Mouse (Mus musculus): Measurements from ENCODE around the gene Batf3. TPM values are rescaled to one million over a fixed set of nuclear protein-coding genes. Genes with fewer than 3 reads are reported as not detected.

Batf3 gene
- polyA plus RNA-seq, 1 experiment from 2014 or later = 6.9 TPM

DNA sequence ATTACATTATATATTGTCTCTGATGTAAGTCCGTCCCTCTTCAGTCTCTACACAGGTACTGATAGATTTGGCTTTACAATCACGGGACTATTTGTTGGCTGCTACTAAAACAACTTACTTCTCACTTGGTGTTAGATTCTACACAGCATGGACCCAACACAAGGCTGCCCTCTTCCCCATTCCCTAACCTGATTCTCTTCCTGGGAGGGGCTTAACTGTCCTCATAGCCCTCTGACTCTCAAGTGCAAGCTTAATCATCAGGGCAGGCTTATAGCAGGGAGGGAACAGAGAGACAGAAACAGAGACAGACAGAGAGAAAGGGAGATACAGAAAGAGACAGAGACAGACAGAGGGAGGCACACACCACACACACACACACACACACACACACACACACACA is 34.0 kb downstream of the Batf3 start:
- peaks cover 5% of the 10 kb centered on the region; the same call in 1 of the 2 replicates for H3K4me1 ChIP-seq (replicated peaks; ENCODE audit: control insufficient read depth, insufficient read depth, low read length)
- H3K4me2 ChIP-seq (replicated peaks; ENCODE audit: low read depth) = no peak overlapping the region
- H3K4me3 ChIP-seq (ENCODE audit: low read depth, low read length) = no peak overlapping the region
- no peak overlapping the region for H3K27ac ChIP-seq (ENCODE audit: low read depth, low read length)
- WGBS = 85% methylated on average over 2 of the region's 2 CpGs
- no peak overlapping the region for H3K9ac ChIP-seq (ENCODE audit: low read depth, low read length)
- no peaks in the 10 kb centered on the region for H3K9me3 ChIP-seq (ENCODE audit: control insufficient read depth)
- no peaks in the 10 kb centered on the region for H3K36me3 ChIP-seq (ENCODE audit: control insufficient read depth, insufficient read depth)
- no peak for ATAC-seq
- no peak for TF ChIP-seq CTCF (IDR thresholded peaks at IDR 0.05; ENCODE audit: low read depth)
- H3K27me3 ChIP-seq (replicated peaks; ENCODE audit: control insufficient read depth, insufficient read depth, low read length) = no peaks in the 10 kb centered on the region

DNA sequence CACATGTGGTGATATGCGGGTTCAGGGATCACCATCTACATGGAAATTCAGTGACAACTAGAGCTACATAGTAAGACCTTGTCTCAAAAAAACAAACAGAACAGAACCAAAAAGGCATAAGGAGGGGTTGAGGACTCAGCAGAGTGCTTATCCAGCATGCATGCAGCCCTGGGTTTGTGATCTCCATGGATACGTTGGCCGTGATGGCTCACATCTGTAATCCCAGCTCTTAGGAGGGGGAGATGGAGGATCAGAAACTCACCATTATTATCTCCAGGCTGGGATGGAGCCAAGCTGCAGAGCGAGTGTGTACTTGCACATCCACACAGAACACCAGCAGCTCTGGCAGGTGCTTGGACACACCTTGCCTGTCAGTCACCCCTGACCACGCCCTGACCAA is 34.6 kb downstream of the Batf3 start:
- no peak for TF ChIP-seq CTCF (IDR thresholded peaks at IDR 0.05; ENCODE audit: low read depth)
- no peaks in the 10 kb centered on the region for H3K27me3 ChIP-seq (replicated peaks; ENCODE audit: control insufficient read depth, insufficient read depth, low read length)
- H3K4me1 ChIP-seq (replicated peaks; ENCODE audit: control insufficient read depth, insufficient read depth, low read length) = peaks cover 5% of the 10 kb centered on the region; the same call in 1 of the 2 replicates
- WGBS = 39% methylated on average over 5 of the region's 5 CpGs
- no peak overlapping the region for H3K27ac ChIP-seq (ENCODE audit: low read depth, low read length)
- ATAC-seq = no peak
- no peak overlapping the region for H3K4me2 ChIP-seq (replicated peaks; ENCODE audit: low read depth)
- no peaks in the 10 kb centered on the region for H3K36me3 ChIP-seq (ENCODE audit: control insufficient read depth, insufficient read depth)
- no peak overlapping the region for H3K4me3 ChIP-seq (ENCODE audit: low read depth, low read length)
- H3K9me3 ChIP-seq (ENCODE audit: control insufficient read depth) = no peaks in the 10 kb centered on the region
- no peak overlapping the region for H3K9ac ChIP-seq (ENCODE audit: low read depth, low read length)

GRCm38 (mm10) chr1:191132934-191133333 is 35.3 kb downstream of the Batf3 start:
- WGBS = 42% methylated on average over 5 of the region's 5 CpGs
- H3K4me3 ChIP-seq (ENCODE audit: low read depth, low read length) = no peak overlapping the region
- no peak overlapping the region for H3K27ac ChIP-seq (ENCODE audit: low read depth, low read length)
- H3K36me3 ChIP-seq (ENCODE audit: control insufficient read depth, insufficient read depth) = no peaks in the 10 kb centered on the region
- no peaks in the 10 kb centered on the region for H3K27me3 ChIP-seq (replicated peaks; ENCODE audit: control insufficient read depth, insufficient read depth, low read length)
- H3K9me3 ChIP-seq (ENCODE audit: control insufficient read depth) = no peaks in the 10 kb centered on the region
- ATAC-seq = no peak
- H3K9ac ChIP-seq (ENCODE audit: low read depth, low read length) = no peak overlapping the region
- TF ChIP-seq CTCF (IDR thresholded peaks at IDR 0.05; ENCODE audit: low read depth) = no peak
- peaks cover 5% of the 10 kb centered on the region; the same call in 1 of the 2 replicates for H3K4me1 ChIP-seq (replicated peaks; ENCODE audit: control insufficient read depth, insufficient read depth, low read length)
- no peak overlapping the region for H3K4me2 ChIP-seq (replicated peaks; ENCODE audit: low read depth)

DNA sequence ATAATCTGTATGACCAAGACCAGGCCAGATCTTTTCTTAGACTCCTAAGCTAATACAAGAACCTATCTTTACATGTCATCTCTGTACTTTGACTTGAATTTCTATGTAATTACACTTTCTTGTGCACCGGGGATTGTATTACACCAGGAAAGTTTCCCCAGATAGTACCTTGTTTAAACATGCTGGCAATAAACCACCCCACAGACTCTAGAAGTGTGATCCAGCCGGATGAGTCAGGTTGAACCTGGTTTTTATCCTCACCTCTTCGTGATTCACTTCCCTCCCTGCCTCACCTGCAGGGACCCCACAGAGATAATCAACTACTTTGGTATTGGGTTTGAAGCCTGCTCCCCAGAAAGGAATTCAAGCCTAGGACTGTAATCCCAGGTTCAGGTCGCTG is 37.8 kb downstream of the Batf3 start:
- WGBS = 28% methylated on average over 4 of the region's 4 CpGs
- no peak overlapping the region for H3K27ac ChIP-seq (ENCODE audit: low read depth, low read length)

GRCm38 (mm10) chr1:191138436-191138835 is 40.8 kb downstream of the Batf3 start:
- Histone ChIP-seq H3K9me3 (ENCODE audit: control insufficient read depth) (no peaks in the 10 kb centered on the region), H3K9ac (ENCODE audit: low read depth, low read length) (no peak overlapping the region), H3K4me3 (ENCODE audit: low read depth, low read length) (no peak overlapping the region), H3K36me3 (ENCODE audit: control insufficient read depth, insufficient read depth) (no peaks in the 10 kb centered on the region), H3K4me1 (replicated peaks; ENCODE audit: control insufficient read depth, insufficient read depth, low read length) (no peaks in the 10 kb centered on the region), H3K27me3 (replicated peaks; ENCODE audit: control insufficient read depth, insufficient read depth, low read length) (no peaks in the 10 kb centered on the region), H3K27ac (ENCODE audit: low read depth, low read length) (no peak overlapping the region), H3K4me2 (replicated peaks; ENCODE audit: low read depth) (no peak overlapping the region)
- WGBS = 92% methylated on average over 4 of the region's 4 CpGs
- TF ChIP-seq CTCF (IDR thresholded peaks at IDR 0.05; ENCODE audit: low read depth) = no peak
- no peak for ATAC-seq

More for the DNA sequence above, 37.8 kb downstream of the Batf3 start:
- Histone ChIP-seq H3K4me3 (ENCODE audit: low read depth, low read length) (no peak overlapping the region), H3K36me3 (ENCODE audit: control insufficient read depth, insufficient read depth) (no peaks in the 10 kb centered on the region), H3K27me3 (replicated peaks; ENCODE audit: control insufficient read depth, insufficient read depth, low read length) (no peaks in the 10 kb centered on the region), H3K9ac (ENCODE audit: low read depth, low read length) (no peak overlapping the region), H3K4me2 (replicated peaks; ENCODE audit: low read depth) (no peak overlapping the region), H3K9me3 (ENCODE audit: control insufficient read depth) (no peaks in the 10 kb centered on the region), H3K4me1 (replicated peaks; ENCODE audit: control insufficient read depth, insufficient read depth, low read length) (peaks cover 5% of the 10 kb centered on the region; the same call in 1 of the 2 replicates)
- peak; percentile 82 for ATAC-seq
- TF ChIP-seq CTCF (IDR thresholded peaks at IDR 0.05; ENCODE audit: low read depth) = no peak

- Histone ChIP-seq H3K9ac (ENCODE audit: low read depth, low read length) (no peak overlapping the region), H3K36me3 (ENCODE audit: control insufficient read depth, insufficient read depth) (no peaks in the 10 kb centered on the region), H3K4me2 (replicated peaks; ENCODE audit: low read depth) (no peak overlapping the region), H3K9me3 (ENCODE audit: control insufficient read depth) (no peaks in the 10 kb centered on the region), H3K4me1 (replicated peaks; ENCODE audit: control insufficient read depth, insufficient read depth, low read length) (no peaks in the 10 kb centered on the region), H3K27ac (ENCODE audit: low read depth, low read length) (no peak overlapping the region), H3K27me3 (replicated peaks; ENCODE audit: control insufficient read depth, insufficient read depth, low read length) (no peaks in the 10 kb centered on the region), H3K4me3 (ENCODE audit: low read depth, low read length) (no peak overlapping the region)
- TF ChIP-seq CTCF (IDR thresholded peaks at IDR 0.05; ENCODE audit: low read depth) = no peak
- 56% methylated on average over 7 of the region's 7 CpGs for WGBS
- no peak for ATAC-seq
Measured at GRCm38 (mm10) chr1:191138874-191139495, 41.3 kb downstream of the Batf3 start.
